In genomic region chr12:45011006-45011405, GRCm38 (mm10) we compare ENCODE assay signal across 11 mouse cellular contexts.
"Had no signal": no experiment of that assay in that cellular context is flagged by ENCODE, and none has a peak within 500 bp of the region (broad histone marks: within the 10 kb centered on the region; RNA-seq: fewer than 3 reads in every experiment).

No protein-coding gene starts in this region.

- ATAC-seq: inflammation-experienced regulatory T-cells, adult 6 months; intestine, postnatal 0 days had no signal

- H3K4me1 ChIP-seq: liver, embryonic 15.5 days had no signal

- H3K27ac ChIP-seq: limb, embryonic 10.5 days; liver, embryonic 15.5 days; midbrain, embryonic 12.5 days had no signal

- H3K4me3 ChIP-seq: limb, embryonic 10.5 days; liver, embryonic 15.5 days; midbrain, embryonic 12.5 days had no signal

- DNase-seq: lung, embryonic 14.5 days; lung, postnatal 10 days; lung, postnatal 4 days; thymus, adult 2 months; thymus, postnatal 25 days had no signal

- H3K27me3 ChIP-seq: liver, embryonic 15.5 days; midbrain, embryonic 12.5 days had no signal

- H3K36me3 ChIP-seq: limb, embryonic 10.5 days; liver, embryonic 15.5 days; midbrain, embryonic 12.5 days had no signal

- H3K4me2 ChIP-seq: liver, embryonic 11.5 days; liver, embryonic 15.5 days; lung, embryonic 14.5 days; midbrain, embryonic 12.5 days had no signal

- H3K9me3 ChIP-seq: limb, embryonic 10.5 days; liver, embryonic 15.5 days; midbrain, embryonic 12.5 days had no signal

- H3K9ac ChIP-seq: liver, embryonic 15.5 days; lung, embryonic 14.5 days; midbrain, embryonic 12.5 days had no signal
